Mouse (Mus musculus) layer of hippocampus, postnatal 10 days (tissue): ENCODE results near the gene Platr17. TPM values are rescaled to one million over a fixed set of nuclear protein-coding genes. Genes with fewer than 3 reads are reported as not detected.
"Not testable (repeated sequence)": the region's sequence is repeated elsewhere in the genome, so short reads cannot be mapped to it uniquely, and the experiment has no call there.

Source experiments
- DNase-seq, 2 experiments: peaks; one replicate each; pipeline ENCODE4 v3.0.0; 2021; ENCODE audit warnings: low spot score in 2 of 2
- total RNA-seq, 2 experiments: library from RNA; stranded (reverse); gene quantifications; 2 replicates each; pipeline ENCODE4 v1.2.3; 2021

The Platr17 gene
- total RNA-seq, 2 experiments from 2014 or later: 0.87 to 1.1 TPM

- peak; percentile 82 to 86 for DNase-seq
Measured at GRCm38 (mm10) chr17:33940206-33940805, 35.4 kb downstream of the Platr17 start, which contains the start of the genes Pfdn6 and Wdr46. Gene Pfdn6 (minus strand): TSS chr17:33940343. Gene Wdr46 (plus strand): TSS chr17:33940660.

GRCm38 (mm10) chr17:33940981-33941380 is 36.0 kb downstream of the Platr17 start:
- no peak for DNase-seq

- no peak for DNase-seq
Measured at GRCm38 (mm10) chr17:33941381-33941780, 36.4 kb downstream of the Platr17 start.

GRCm38 (mm10) chr17:33943454-33943853 is 38.5 kb downstream of the Platr17 start:
- no peak for DNase-seq

- no peak for DNase-seq
Measured at GRCm38 (mm10) chr17:33947430-33948089, 42.6 kb downstream of the Platr17 start.

GRCm38 (mm10) chr17:33948090-33948904 is 43.4 kb downstream of the Platr17 start:
- no peak for DNase-seq

- no peak for DNase-seq
Measured at GRCm38 (mm10) chr17:33948905-33949537, 44.1 kb downstream of the Platr17 start.

- DNase-seq: no peak
Measured at GRCm38 (mm10) chr17:33950131-33950625, 45.2 kb downstream of the Platr17 start.

GRCm38 (mm10) chr17:33951021-33951946 is 46.3 kb downstream of the Platr17 start, which contains the start of gene B3galt4:
Gene B3galt4 (minus strand): TSS chr17:33951488.
- peak; percentile 73 to 81 for DNase-seq

- not testable (repeated sequence) for DNase-seq
Measured at GRCm38 (mm10) chr17:33952015-33952414, 47.1 kb downstream of the Platr17 start.

GRCm38 (mm10) chr17:33952879-33953278 is 47.9 kb downstream of the Platr17 start:
- DNase-seq: no peak

GRCm38 (mm10) chr17:33953310-33953709 is 48.4 kb downstream of the Platr17 start:
- no peak for DNase-seq

GRCm38 (mm10) chr17:33953961-33954565 is 49.1 kb downstream of the Platr17 start:
- DNase-seq: no peak

GRCm38 (mm10) chr17:33954646-33955554 is 50.0 kb downstream of the Platr17 start:
- no peak for DNase-seq

GRCm38 (mm10) chr17:33955555-33956214 is 50.8 kb downstream of the Platr17 start, which contains the start of the genes Vps52 and Rps18:
Gene Vps52 (plus strand): TSS chr17:33955812.
Gene Rps18 (minus strand): TSS chr17:33956001.
- DNase-seq: peak; percentile 96 to 98
